Comparison of ENCODE assay signal across 15 mouse cellular contexts in the genomic region with DNA sequence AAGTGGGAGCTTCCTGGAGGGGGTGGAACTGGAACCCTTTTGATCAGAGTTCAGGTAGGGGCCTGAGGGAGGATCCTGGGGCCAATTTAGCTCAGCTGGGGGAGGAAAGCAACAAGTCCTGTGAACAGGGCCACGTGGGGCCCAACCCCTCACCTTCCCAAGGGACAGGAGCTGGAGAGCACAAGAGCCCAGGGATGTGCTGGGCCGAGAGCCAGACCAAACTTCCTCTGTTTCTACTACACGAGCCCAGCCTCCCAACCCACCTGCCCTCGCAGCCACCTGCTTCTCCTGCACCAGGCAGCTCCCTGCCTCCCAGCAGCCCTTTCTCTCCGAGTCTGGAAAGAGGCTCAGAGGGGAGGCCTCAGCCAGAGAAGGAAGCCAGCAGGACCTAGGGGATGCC. TPM values are rescaled to one million over a fixed set of nuclear protein-coding genes. Genes with fewer than 3 reads are reported as not detected.
DNase-seq lines count a peak whose midpoint lies in the region; ATAC-seq and TF ChIP-seq lines count a peak whose summit lies in the region.
"Had no signal": no experiment of that assay in that cellular context is flagged by ENCODE, and none has a peak within 500 bp of the region (broad histone marks: within the 10 kb centered on the region; RNA-seq: fewer than 3 reads in every experiment).

No protein-coding gene starts in this region.

- ATAC-seq in forebrain, embryonic 16.5 days = no peak
- no peak for ATAC-seq in liver, embryonic 11.5 days (replicated peaks; ENCODE audit: low FRiP score)
- ATAC-seq in liver, postnatal 0 days = no peak
- ATAC-seq in limb, embryonic 13.5 days (ENCODE audit: low FRiP score, low read depth) = no peak

- no peak overlapping the region for H3K4me2 ChIP-seq in forebrain, embryonic 16.5 days (ENCODE audit: low read length)
- H3K4me2 ChIP-seq in liver, embryonic 11.5 days = no peak overlapping the region
- H3K4me2 ChIP-seq in liver, postnatal 0 days (ENCODE audit: low read depth, low read length) = no peak overlapping the region
- H3K4me2 ChIP-seq in limb, embryonic 13.5 days (replicated peaks) = no peak overlapping the region

- H3K27me3 ChIP-seq in forebrain, embryonic 10.5 days (ENCODE audit: poor library complexity, severe bottlenecking) = no peaks in the 10 kb centered on the region
- no peaks in the 10 kb centered on the region for H3K27me3 ChIP-seq in forebrain, embryonic 16.5 days (replicated peaks; ENCODE audit: control insufficient read depth, insufficient read depth, low read length)
- H3K27me3 ChIP-seq in liver, embryonic 11.5 days (replicated peaks; ENCODE audit: control insufficient read depth, insufficient read depth, low read length) = no peaks in the 10 kb centered on the region
- no peaks in the 10 kb centered on the region for H3K27me3 ChIP-seq in liver, postnatal 0 days (ENCODE audit: insufficient read depth, low read length)
- no peaks in the 10 kb centered on the region for H3K27me3 ChIP-seq in limb, embryonic 13.5 days

- no peaks in the 10 kb centered on the region for H3K9me3 ChIP-seq in forebrain, embryonic 10.5 days
- H3K9me3 ChIP-seq in forebrain, embryonic 16.5 days (ENCODE audit: control insufficient read depth, low read length) = no peaks in the 10 kb centered on the region
- no peaks in the 10 kb centered on the region for H3K9me3 ChIP-seq in liver, embryonic 11.5 days (ENCODE audit: control insufficient read depth, low read length)
- H3K9me3 ChIP-seq in liver, postnatal 0 days (ENCODE audit: low read length) = no peaks in the 10 kb centered on the region
- no peaks in the 10 kb centered on the region for H3K9me3 ChIP-seq in limb, embryonic 13.5 days
- H3K9me3 ChIP-seq: hindbrain, embryonic 10.5 days had no signal

- 0 out of 2 replicates have a peak overlapping the region, but pooled peaks have one; percentile 11 for H3K4me3 ChIP-seq in forebrain, embryonic 10.5 days
- H3K4me3 ChIP-seq in forebrain, embryonic 16.5 days (replicated peaks; ENCODE audit: low read length) = no peak overlapping the region
- H3K4me3 ChIP-seq in liver, embryonic 11.5 days (ENCODE audit: low read depth, low read length) = no peak overlapping the region
- no peak overlapping the region for H3K4me3 ChIP-seq in liver, postnatal 0 days (ENCODE audit: low read depth, low read length)
- H3K4me3 ChIP-seq in limb, embryonic 13.5 days = no peak overlapping the region
- H3K4me3 ChIP-seq: hindbrain, embryonic 10.5 days; myocyte had no signal

- H3K27ac ChIP-seq in forebrain, embryonic 10.5 days = no peak overlapping the region
- no peak overlapping the region for H3K27ac ChIP-seq in forebrain, embryonic 16.5 days (ENCODE audit: low read length)
- H3K27ac ChIP-seq in liver, embryonic 11.5 days (ENCODE audit: low read depth, low read length) = no peak overlapping the region
- no peak overlapping the region for H3K27ac ChIP-seq in liver, postnatal 0 days (ENCODE audit: low read depth)
- H3K27ac ChIP-seq in limb, embryonic 13.5 days = peak overlapping the region; percentile 34; the same call in 1 of the 2 replicates
- H3K27ac ChIP-seq: hindbrain, embryonic 10.5 days had no signal

- peaks cover 78% of the 10 kb centered on the region for H3K36me3 ChIP-seq in forebrain, embryonic 10.5 days (replicated peaks)
- peaks cover 18% of the 10 kb centered on the region for H3K36me3 ChIP-seq in forebrain, embryonic 16.5 days (ENCODE audit: control insufficient read depth, insufficient read depth)
- peaks cover 44% of the 10 kb centered on the region for H3K36me3 ChIP-seq in liver, embryonic 11.5 days (ENCODE audit: control insufficient read depth, insufficient read depth, low read length)
- H3K36me3 ChIP-seq in liver, postnatal 0 days (replicated peaks; ENCODE audit: insufficient read depth, low read length) = peaks cover 53% of the 10 kb centered on the region
- H3K36me3 ChIP-seq in limb, embryonic 13.5 days = peaks cover 70% of the 10 kb centered on the region

- 71% methylated on average over 5 of the region's 5 CpGs for WGBS in forebrain, embryonic 10.5 days
- 60% methylated on average over 5 of the region's 5 CpGs for WGBS in forebrain, embryonic 16.5 days
- 64% methylated on average over 5 of the region's 5 CpGs for WGBS in liver, embryonic 11.5 days
- 34% methylated on average over 5 of the region's 5 CpGs for WGBS in liver, postnatal 0 days (ENCODE audit: insufficient replicate concordance)
- 11% methylated on average over 5 of the region's 5 CpGs for WGBS in limb, embryonic 13.5 days

- DNase-seq in forebrain, embryonic 10.5 days (ENCODE audit: extremely low spot score, low spot score) = no peak
- DNase-seq in liver, embryonic 11.5 days (ENCODE audit: low spot score) = no peak
- DNase-seq in liver, postnatal 0 days = no peak
- DNase-seq in adrenal gland, postnatal 25 days = peak; percentile 47
- no peak for DNase-seq in layer of hippocampus, adult 11-12 months (ENCODE audit: low spot score)
- no peak for DNase-seq in thymus, postnatal 14 days
- DNase-seq: embryo, embryonic 11 days; lung, postnatal 36 days had no signal

- H3K9ac ChIP-seq in forebrain, embryonic 16.5 days (replicated peaks; ENCODE audit: low read depth, low read length) = no peak overlapping the region
- peak overlapping the region; percentile 23; the same call in 1 of the 2 replicates for H3K9ac ChIP-seq in liver, embryonic 11.5 days (ENCODE audit: low read depth, low read length)
- no peak overlapping the region for H3K9ac ChIP-seq in liver, postnatal 0 days (replicated peaks)
- peak overlapping the region; percentile 25 for H3K9ac ChIP-seq in limb, embryonic 13.5 days

- no peak for TF ChIP-seq EP300 in liver, postnatal 0 days (IDR thresholded peaks at IDR 0.05; ENCODE audit: low read depth)

- TF ChIP-seq CTCF in liver, postnatal 0 days (IDR thresholded peaks at IDR 0.05; ENCODE audit: low read depth) = no peak

- H3K4me1 ChIP-seq in forebrain, embryonic 10.5 days = peaks cover 65% of the 10 kb centered on the region
- peaks cover 39% of the 10 kb centered on the region for H3K4me1 ChIP-seq in forebrain, embryonic 16.5 days (replicated peaks; ENCODE audit: control insufficient read depth, insufficient read depth, low read length)
- H3K4me1 ChIP-seq in liver, embryonic 11.5 days (replicated peaks; ENCODE audit: control insufficient read depth, insufficient read depth, low read length) = peaks cover 35% of the 10 kb centered on the region
- peaks cover 41% of the 10 kb centered on the region for H3K4me1 ChIP-seq in liver, postnatal 0 days (ENCODE audit: insufficient read depth)
- H3K4me1 ChIP-seq in limb, embryonic 13.5 days = peaks cover 45% of the 10 kb centered on the region

RNA-seq across cellular contexts. Expression of a gene that starts 4.7 kb away (rescaled TPM):
- polyA plus RNA-seq in forebrain, embryonic 10.5 days (2016; fragmentation: Nextera tagmentation; extraction: Ambion mirVana) = 998 and 1,002 TPM in 2 replicates
- 551 and 574 TPM in 2 replicates for polyA plus RNA-seq in forebrain, embryonic 16.5 days (2015; fragmentation: Nextera tagmentation; extraction: Ambion mirVana)
- polyA plus RNA-seq in liver, embryonic 11.5 days (2014; fragmentation: Nextera tagmentation; extraction: Ambion mirVana) = 773 and 809 TPM in 2 replicates
- 269 and 284 TPM in 2 replicates for polyA plus RNA-seq in liver, postnatal 0 days (2015; fragmentation: Nextera tagmentation; extraction: Ambion mirVana)
- total RNA-seq in adrenal gland, postnatal 25 days (2021) = 373 and 392 TPM in 2 replicates
- 817 and 858 TPM in 2 replicates for polyA plus RNA-seq in limb, embryonic 13.5 days (2015; fragmentation: Nextera tagmentation; extraction: Ambion mirVana)

RNA-seq across cellular contexts. Expression of a gene that starts 4.9 kb away (rescaled TPM):
- 57.4 and 67.1 TPM in 2 replicates for polyA plus RNA-seq in forebrain, embryonic 10.5 days (2016; fragmentation: Nextera tagmentation; extraction: Ambion mirVana)
- 22.6 and 26.1 TPM in 2 replicates for polyA plus RNA-seq in forebrain, embryonic 16.5 days (2015; fragmentation: Nextera tagmentation; extraction: Ambion mirVana)
- polyA plus RNA-seq in liver, embryonic 11.5 days (2014; fragmentation: Nextera tagmentation; extraction: Ambion mirVana) = 35.7 and 38.8 TPM in 2 replicates
- 8.0 and 9.0 TPM in 2 replicates for polyA plus RNA-seq in liver, postnatal 0 days (2015; fragmentation: Nextera tagmentation; extraction: Ambion mirVana)
- 10.1 and 10.8 TPM in 2 replicates for total RNA-seq in adrenal gland, postnatal 25 days (2021)
- polyA plus RNA-seq in limb, embryonic 13.5 days (2015; fragmentation: Nextera tagmentation; extraction: Ambion mirVana) = 36.2 and 38.1 TPM in 2 replicates

RNA-seq across cellular contexts. Expression of a gene that starts 5.5 kb away (rescaled TPM):
- 0.43 and 0.47 TPM in 2 replicates for polyA plus RNA-seq in forebrain, embryonic 10.5 days (2016; fragmentation: Nextera tagmentation; extraction: Ambion mirVana)
- polyA plus RNA-seq in forebrain, embryonic 16.5 days (2015; fragmentation: Nextera tagmentation; extraction: Ambion mirVana) = 0.29 and 0.42 TPM in 2 replicates
- 3.3 and 3.4 TPM in 2 replicates for polyA plus RNA-seq in liver, embryonic 11.5 days (2014; fragmentation: Nextera tagmentation; extraction: Ambion mirVana)
- polyA plus RNA-seq in liver, postnatal 0 days (2015; fragmentation: Nextera tagmentation; extraction: Ambion mirVana) = 8.4 and 9.9 TPM in 2 replicates
- 1.0 TPM in 1 of 2 replicates, not detected in the other for total RNA-seq in adrenal gland, postnatal 25 days (2021)
- polyA plus RNA-seq in limb, embryonic 13.5 days (2015; fragmentation: Nextera tagmentation; extraction: Ambion mirVana) = 1.3 and 2.7 TPM in 2 replicates

RNA-seq across cellular contexts. Expression of a gene that starts 17.5 kb away (rescaled TPM):
- 0.86 and 1.1 TPM in 2 replicates for polyA plus RNA-seq in forebrain, embryonic 10.5 days (2016; fragmentation: Nextera tagmentation; extraction: Ambion mirVana)
- 0.40 and 0.49 TPM in 2 replicates for polyA plus RNA-seq in forebrain, embryonic 16.5 days (2015; fragmentation: Nextera tagmentation; extraction: Ambion mirVana)
- polyA plus RNA-seq in liver, embryonic 11.5 days (2014; fragmentation: Nextera tagmentation; extraction: Ambion mirVana) = 1.9 and 2.4 TPM in 2 replicates
- 0.91 and 1.1 TPM in 2 replicates for polyA plus RNA-seq in liver, postnatal 0 days (2015; fragmentation: Nextera tagmentation; extraction: Ambion mirVana)
- 11.0 and 14.5 TPM in 2 replicates for total RNA-seq in adrenal gland, postnatal 25 days (2021)
- 9.0 and 10.0 TPM in 2 replicates for polyA plus RNA-seq in limb, embryonic 13.5 days (2015; fragmentation: Nextera tagmentation; extraction: Ambion mirVana)

RNA-seq across cellular contexts. Expression of a gene that starts 17.6 kb away (rescaled TPM):
- not detected in 2 replicates for polyA plus RNA-seq in forebrain, embryonic 10.5 days (2016; fragmentation: Nextera tagmentation; extraction: Ambion mirVana)
- not detected in 2 replicates for polyA plus RNA-seq in forebrain, embryonic 16.5 days (2015; fragmentation: Nextera tagmentation; extraction: Ambion mirVana)
- not detected in 2 replicates for polyA plus RNA-seq in liver, embryonic 11.5 days (2014; fragmentation: Nextera tagmentation; extraction: Ambion mirVana)
- polyA plus RNA-seq in liver, postnatal 0 days (2015; fragmentation: Nextera tagmentation; extraction: Ambion mirVana) = not detected in 2 replicates
- total RNA-seq in adrenal gland, postnatal 25 days (2021) = not detected in 2 replicates
- polyA plus RNA-seq in limb, embryonic 13.5 days (2015; fragmentation: Nextera tagmentation; extraction: Ambion mirVana) = not detected in 2 replicates
- total RNA-seq: adrenal gland, postnatal 36 days; layer of hippocampus, postnatal 25 days had no signal
- polyA plus RNA-seq: frontal cortex, adult 2 months; hindbrain, embryonic 10.5 days; myocyte had no signal

Comparison
In these comparisons a context has a peak if more than half of its experiments do, and no peak if none do; other contexts are left out.
1. H3K9ac ChIP-seq: peak in liver, embryonic 11.5 days (single experiment) and limb, embryonic 13.5 days (single experiment); none in forebrain, embryonic 16.5 days (single experiment) and liver, postnatal 0 days (single experiment).